Mouse (Mus musculus): Measurements from ENCODE around the gene Adra2c. TPM values are rescaled to one million over a fixed set of nuclear protein-coding genes. Genes with fewer than 3 reads are reported as not detected.

Adra2c gene
- polyA plus RNA-seq, 1 experiment from 2014 or later: 0.24 TPM

GRCm38 (mm10) chr5:35311738-35312250 is 33.7 kb downstream of the Adra2c start:
- Histone ChIP-seq H3K36me3 (no peaks in the 10 kb centered on the region), H3K27ac (no peak overlapping the region), H3K9me3 (no peaks in the 10 kb centered on the region), H3K9ac (no peak overlapping the region), H3K27me3 (peaks cover 43% of the 10 kb centered on the region), H3K4me2 (replicated peaks) (no peak overlapping the region), H3K4me3 (no peak overlapping the region), H3K4me1 (peaks cover 11% of the 10 kb centered on the region)
- WGBS: 84% methylated on average over 5 of the region's 5 CpGs
- ATAC-seq (ENCODE audit: insufficient number of reproducible peaks, insufficient read depth, low FRiP score, low TSS enrichment): no peak

GRCm38 (mm10) chr5:35313231-35313821 is 35.2 kb downstream of the Adra2c start:
- Histone ChIP-seq H3K27me3 (peaks cover 43% of the 10 kb centered on the region), H3K4me1 (peaks cover 11% of the 10 kb centered on the region), H3K4me3 (peak overlapping the region; percentile 20; the same call in 1 of the 2 replicates), H3K9me3 (no peaks in the 10 kb centered on the region), H3K9ac (no peak overlapping the region), H3K27ac (no peak overlapping the region), H3K36me3 (no peaks in the 10 kb centered on the region), H3K4me2 (replicated peaks) (peak overlapping the region; percentile 51)
- no peak for ATAC-seq (ENCODE audit: insufficient number of reproducible peaks, insufficient read depth, low FRiP score, low TSS enrichment)
- WGBS: under 1% methylated on average over 21 of the region's 21 CpGs

GRCm38 (mm10) chr5:35313826-35314586 is 35.9 kb downstream of the Adra2c start:
- H3K4me3 ChIP-seq: peak overlapping the region; percentile 20; the same call in 1 of the 2 replicates
- no peaks in the 10 kb centered on the region for H3K9me3 ChIP-seq
- 17% methylated on average over 18 of the region's 18 CpGs for WGBS
- H3K27me3 ChIP-seq: peaks cover 43% of the 10 kb centered on the region
- no peaks in the 10 kb centered on the region for H3K36me3 ChIP-seq
- ATAC-seq (ENCODE audit: insufficient number of reproducible peaks, insufficient read depth, low FRiP score, low TSS enrichment): no peak
- peak overlapping the region; percentile 51 for H3K4me2 ChIP-seq (replicated peaks)
- no peak overlapping the region for H3K9ac ChIP-seq
- no peak overlapping the region for H3K27ac ChIP-seq
- H3K4me1 ChIP-seq: peaks cover 11% of the 10 kb centered on the region

GRCm38 (mm10) chr5:35314629-35315028 is 36.5 kb downstream of the Adra2c start:
- Histone ChIP-seq H3K27ac (no peak overlapping the region), H3K4me2 (replicated peaks) (no peak overlapping the region), H3K4me1 (peaks cover 11% of the 10 kb centered on the region), H3K9me3 (no peaks in the 10 kb centered on the region), H3K36me3 (no peaks in the 10 kb centered on the region), H3K4me3 (no peak overlapping the region), H3K9ac (no peak overlapping the region), H3K27me3 (peaks cover 43% of the 10 kb centered on the region)
- WGBS: 35% methylated on average over 3 of the region's 3 CpGs
- no peak for ATAC-seq (ENCODE audit: insufficient number of reproducible peaks, insufficient read depth, low FRiP score, low TSS enrichment)

- Histone ChIP-seq H3K27ac (no peak overlapping the region), H3K4me3 (no peak overlapping the region), H3K9ac (no peak overlapping the region), H3K9me3 (no peaks in the 10 kb centered on the region), H3K4me2 (replicated peaks) (no peak overlapping the region), H3K27me3 (peaks cover 43% of the 10 kb centered on the region), H3K4me1 (peaks cover 11% of the 10 kb centered on the region), H3K36me3 (no peaks in the 10 kb centered on the region)
- WGBS: 82% methylated on average over 3 of the region's 3 CpGs
- no peak for ATAC-seq (ENCODE audit: insufficient number of reproducible peaks, insufficient read depth, low FRiP score, low TSS enrichment)
Measured at GRCm38 (mm10) chr5:35315204-35315603, 37.1 kb downstream of the Adra2c start.

- H3K27me3 ChIP-seq: peaks cover 7% of the 10 kb centered on the region
- H3K27ac ChIP-seq: no peak overlapping the region
- no peaks in the 10 kb centered on the region for H3K4me1 ChIP-seq
- H3K9me3 ChIP-seq: no peaks in the 10 kb centered on the region
- 88% methylated on average over 2 of the region's 2 CpGs for WGBS
- no peak for ATAC-seq (ENCODE audit: insufficient number of reproducible peaks, insufficient read depth, low FRiP score, low TSS enrichment)
- no peaks in the 10 kb centered on the region for H3K36me3 ChIP-seq
- H3K4me3 ChIP-seq: no peak overlapping the region
- H3K9ac ChIP-seq: no peak overlapping the region
- no peak overlapping the region for H3K4me2 ChIP-seq (replicated peaks)
Measured at GRCm38 (mm10) chr5:35320650-35321049, 42.5 kb downstream of the Adra2c start.

GRCm38 (mm10) chr5:35330822-35331221 is 52.7 kb downstream of the Adra2c start:
- 72% methylated on average over 4 of the region's 4 CpGs for WGBS
- no peak for ATAC-seq (ENCODE audit: insufficient number of reproducible peaks, insufficient read depth, low FRiP score, low TSS enrichment)
- no peak overlapping the region for H3K27ac ChIP-seq

More at GRCm38 (mm10) chr5:35330822-35331221, 52.7 kb downstream of the Adra2c start:
- Histone ChIP-seq H3K9me3 (no peaks in the 10 kb centered on the region), H3K4me2 (replicated peaks) (no peak overlapping the region), H3K4me1 (no peaks in the 10 kb centered on the region), H3K27me3 (peaks cover 3% of the 10 kb centered on the region; the same call in 1 of the 2 replicates), H3K4me3 (no peak overlapping the region), H3K9ac (no peak overlapping the region), H3K36me3 (no peaks in the 10 kb centered on the region)

Other genes starting within 250 kb of the Adra2c start
- 0.67 and 0.90 TPM in 2 replicates for gene Hgfac, start 236.8 kb upstream of the Adra2c start, polyA plus RNA-seq (2016; fragmentation: Nextera tagmentation; extraction: Ambion mirVana)
- gene Dok7, start 221.6 kb upstream of the Adra2c start, polyA plus RNA-seq (2016; fragmentation: Nextera tagmentation; extraction: Ambion mirVana): 2.0 and 2.3 TPM in 2 replicates
- 113 and 115 TPM in 2 replicates for gene Lrpap1, start 172.6 kb upstream of the Adra2c start, polyA plus RNA-seq (2016; fragmentation: Nextera tagmentation; extraction: Ambion mirVana)
- gene Hmx1, start 110.8 kb downstream of the Adra2c start, polyA plus RNA-seq (2016; fragmentation: Nextera tagmentation; extraction: Ambion mirVana): 11.1 and 17.3 TPM in 2 replicates
- 4.5 and 5.7 TPM in 2 replicates for gene Cpz, start 247.4 kb downstream of the Adra2c start, polyA plus RNA-seq (2016; fragmentation: Nextera tagmentation; extraction: Ambion mirVana)